Mouse (Mus musculus) C2C12 (cell line): Measurements from ENCODE around the gene Nbl1.

Experiments used
- CEBPB ChIP-seq: IDR thresholded peaks from one replicate; pipeline ENCODE4 v1.6.1; 2011; ENCODE audit warnings: low read depth, mild to moderate bottlenecking, control low read depth, moderate library complexity
- CTCF ChIP-seq: IDR thresholded peaks from one replicate; pipeline ENCODE4 v1.5.1; 2011; ENCODE audit not compliant: control insufficient read depth, insufficient read depth, insufficient read length
- MAX ChIP-seq: IDR thresholded peaks from one replicate; pipeline ENCODE4 v1.6.1; 2011; ENCODE audit warnings: mild to moderate bottlenecking, control low read depth
- MYOD1 ChIP-seq: IDR thresholded peaks from one replicate; pipeline ENCODE4 v1.6.1; 2011; ENCODE audit warnings: low read depth; ENCODE audit not compliant: control insufficient read depth, insufficient read length
- USF1 ChIP-seq: IDR thresholded peaks from one replicate; pipeline ENCODE4 v1.6.1; 2011; ENCODE audit warnings: low read depth, mild to moderate bottlenecking, control low read depth, moderate library complexity

- TF ChIP-seq CTCF (no peak), MAX (no peak), USF1 (no peak), CEBPB (no peak), MYOD1 (no peak)
Observed at GRCm38 (mm10) chr4:139075915-139076314, 16.9 kb downstream of the Nbl1 start.
